8 mouse cellular contexts compared by ENCODE assay signal in genomic region chr11:35452413-35452812, GRCm38 (mm10).
A peak's percentile ranks its signal among the peaks of the same experiment; 100 is the strongest.
DNase-seq lines count a peak whose midpoint lies in the region; ATAC-seq and TF ChIP-seq lines count a peak whose summit lies in the region.

No protein-coding gene starts in this region.

- WGBS in hindbrain, embryonic 16.5 days = 19% methylated on average over 5 of the region's 5 CpGs

- intact Hi-C loops in left cerebral cortex, postnatal 14 days (cut with DNase I) = loop anchor here (2.0 to 10.0 kb wide), 3 partner anchors 212 to 570 kb away; no protein-coding TSS in a partner anchor

- peaks cover 3% of the 10 kb centered on the region for H3K27me3 ChIP-seq in hindbrain, embryonic 16.5 days (replicated peaks; ENCODE audit: control insufficient read depth, insufficient read depth, low read length)

- H3K9ac ChIP-seq in hindbrain, embryonic 16.5 days (ENCODE audit: low read depth, low read length) = no peak overlapping the region

- no peak overlapping the region for H3K4me3 ChIP-seq in cortical plate, adult 2 months (ENCODE audit: insufficient read depth, low read length)
- no peak overlapping the region for H3K4me3 ChIP-seq in hindbrain, embryonic 16.5 days (ENCODE audit: low read length)

- ATAC-seq in hindbrain, embryonic 16.5 days = peak; percentile 88
- no peak for ATAC-seq in CD4-positive, CD25-positive, alpha-beta regulatory T cell, adult 4 months

- DNase-seq in left cerebral cortex, postnatal 14 days (ENCODE audit: low spot score in 2 of 2) = peak; percentile 49 to 54
- DNase-seq in left cerebral cortex, adult 8-10 months (ENCODE audit: low spot score in 2 of 2) = no peak
- DNase-seq in Muller cell, postnatal 12 days (ENCODE audit: inconsistent ontology term) = peak; percentile 57
- DNase-seq in mesoderm, embryonic 11.5 days (ENCODE audit: low read depth, low spot score) = peak; percentile 65
- DNase-seq in cerebellum, adult 8-10 months = no peak

- H3K4me2 ChIP-seq in hindbrain, embryonic 16.5 days (ENCODE audit: low read length) = no peak overlapping the region

- H3K9me3 ChIP-seq in hindbrain, embryonic 16.5 days (ENCODE audit: control insufficient read depth, low read length) = no peaks in the 10 kb centered on the region

- H3K36me3 ChIP-seq in hindbrain, embryonic 16.5 days (ENCODE audit: control insufficient read depth, insufficient read depth, low read length) = no peaks in the 10 kb centered on the region

- no peaks in the 10 kb centered on the region for H3K4me1 ChIP-seq in cortical plate, adult 2 months (ENCODE audit: control insufficient read depth, insufficient read depth, low read length)
- peaks cover 10% of the 10 kb centered on the region for H3K4me1 ChIP-seq in hindbrain, embryonic 16.5 days (ENCODE audit: control insufficient read depth, insufficient read depth, low read depth, low read length)

- TF ChIP-seq POLR2A in cortical plate, adult 2 months (IDR thresholded peaks at IDR 0.05; ENCODE audit: extremely low read depth, insufficient read depth, low read length) = no peak

- H3K27ac ChIP-seq in cortical plate, adult 2 months (ENCODE audit: insufficient read depth, low read length) = no peak overlapping the region
- H3K27ac ChIP-seq in hindbrain, embryonic 16.5 days (ENCODE audit: low read depth, low read length) = no peak overlapping the region

- peak; percentile 55 for TF ChIP-seq CTCF in cortical plate, adult 2 months (IDR thresholded peaks at IDR 0.05; ENCODE audit: extremely low read depth, insufficient read depth, low read length)

Comparison
In these comparisons a context has a peak if more than half of its experiments do, and no peak if none do; other contexts are left out.
1. DNase-seq: peak in left cerebral cortex, postnatal 14 days (2 of 2), Muller cell, postnatal 12 days (single experiment) and mesoderm, embryonic 11.5 days (single experiment); none in left cerebral cortex, adult 8-10 months (0 of 2) and cerebellum, adult 8-10 months (single experiment).